Mouse (Mus musculus) stomach, postnatal 0 days (tissue): ENCODE results near the gene Rhox10.

Experiments
- CTCF ChIP-seq: IDR thresholded peaks from 2 replicates; pipeline ENCODE4 v1.5.1; 2016; ENCODE audit warnings: antibody characterized with exemption, low read depth, mild to moderate bottlenecking, moderate library complexity
- EP300 ChIP-seq: optimal IDR thresholded peaks from 2 replicates; pipeline ENCODE3; 2016; ENCODE audit warnings: antibody characterized with exemption

DNA sequence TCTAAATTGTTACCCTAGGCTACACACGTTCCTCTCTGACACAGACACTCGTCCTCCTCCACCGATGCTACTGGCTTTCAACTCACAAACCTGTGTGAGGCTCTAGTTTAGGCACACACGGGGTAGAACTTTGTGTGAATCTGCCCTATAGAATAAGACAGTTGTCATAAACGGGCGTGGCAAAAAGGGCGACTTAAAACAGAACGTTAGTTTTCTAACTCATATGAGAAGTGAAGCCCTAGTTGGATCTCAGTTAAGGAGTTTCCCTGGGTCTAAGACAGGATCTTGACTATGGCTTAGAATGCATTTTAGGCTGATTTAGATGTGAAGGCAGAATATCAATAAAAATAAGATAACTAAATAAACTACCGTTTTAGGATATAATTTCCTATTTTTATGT is 18.8 kb downstream of the Rhox10 start, which contains the start of gene Rhox11:
- TF ChIP-seq CTCF (no peak), EP300 (no peak)
